Mouse (Mus musculus) testis, adult 2 months (tissue): ENCODE data around the gene Wdsub1. TPM values are rescaled to one million over a fixed set of nuclear protein-coding genes. Genes with fewer than 3 reads are reported as not detected.
A peak's percentile ranks its signal among the peaks of the same experiment; 100 is the strongest.

ENCODE experiments used
- H3K27ac ChIP-seq: fragments of 200-500 bp; 2 replicates; pipeline ENCODE4 v1.5.1; 2012; ENCODE audit warnings: low read depth, low read length; ENCODE audit not compliant: control insufficient read depth, insufficient read depth
- H3K27me3 ChIP-seq: fragments of 200-500 bp; 2 replicates; pipeline ENCODE4 v1.6.1; 2012; ENCODE audit warnings: mild to moderate bottlenecking, low read length, moderate library complexity; ENCODE audit not compliant: control insufficient read depth, insufficient read depth
- H3K36me3 ChIP-seq: fragments of 200-500 bp; 2 replicates; pipeline ENCODE4 v1.6.1; 2012; ENCODE audit warnings: mild to moderate bottlenecking, low read length; ENCODE audit not compliant: control insufficient read depth, insufficient read depth
- H3K4me1 ChIP-seq: fragments of 200-500 bp; 2 replicates; pipeline ENCODE4 v1.6.1; 2012; ENCODE audit warnings: low read length; ENCODE audit not compliant: control insufficient read depth, insufficient read depth
- H3K4me3 ChIP-seq: fragments of 200-500 bp; 2 replicates; pipeline ENCODE4 v1.5.1; 2012; ENCODE audit warnings: low read depth, mild to moderate bottlenecking, low read length, moderate library complexity, mixed read lengths; ENCODE audit not compliant: control insufficient read depth
- CTCF ChIP-seq: fragments of 200-500 bp; IDR thresholded peaks from 2 replicates; pipeline ENCODE4 v1.5.1; 2012; ENCODE audit warnings: low read depth, mild to moderate bottlenecking, inconsistent platforms, low read length, moderate library complexity; ENCODE audit not compliant: control insufficient read depth, insufficient read depth, insufficient replicate concordance
- POLR2A ChIP-seq: fragments of 200-500 bp; IDR thresholded peaks from 2 replicates; pipeline ENCODE4 v1.6.1; 2012; ENCODE audit warnings: low read depth, mild to moderate bottlenecking, inconsistent platforms, low read length, moderate library complexity; ENCODE audit not compliant: control insufficient read depth
- polyA plus RNA-seq: library from polyadenylated mRNA; depleted of rRNA; stranded (reverse); fragments of >200 nt; gene quantifications from 2 replicates; pipeline ENCODE4 v1.2.3, GENCODE M21; 2012

Wdsub1 gene
- polyA plus RNA-seq, 1 experiment = 33.5 TPM

DNA sequence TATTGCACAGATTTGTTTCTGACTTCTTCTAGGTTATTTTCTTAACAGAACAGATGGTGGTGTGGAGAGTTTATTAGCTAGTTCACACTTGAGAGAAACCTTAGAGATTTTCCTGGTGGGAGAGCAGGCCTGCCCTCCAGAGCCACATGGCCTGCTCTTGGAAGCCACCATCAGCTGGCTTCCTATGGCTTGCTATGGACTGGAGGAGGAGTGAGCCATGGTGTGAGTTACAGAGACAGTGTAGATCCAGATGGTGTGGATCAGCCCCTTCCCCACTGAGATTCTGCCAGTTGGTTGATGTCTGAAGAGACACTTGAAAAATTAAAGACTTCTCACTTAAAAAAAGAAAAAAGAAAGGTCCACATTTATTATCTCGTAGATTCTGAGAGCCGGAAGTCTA is 61.3 kb downstream of the Wdsub1 start:
- Histone ChIP-seq H3K36me3 (no peaks in the 10 kb centered on the region), H3K4me1 (no peaks in the 10 kb centered on the region), H3K27me3 (no peaks in the 10 kb centered on the region), H3K27ac (no peak overlapping the region), H3K4me3 (no peak overlapping the region)
- TF ChIP-seq CTCF = no peak
- TF ChIP-seq POLR2A = no peak

DNA sequence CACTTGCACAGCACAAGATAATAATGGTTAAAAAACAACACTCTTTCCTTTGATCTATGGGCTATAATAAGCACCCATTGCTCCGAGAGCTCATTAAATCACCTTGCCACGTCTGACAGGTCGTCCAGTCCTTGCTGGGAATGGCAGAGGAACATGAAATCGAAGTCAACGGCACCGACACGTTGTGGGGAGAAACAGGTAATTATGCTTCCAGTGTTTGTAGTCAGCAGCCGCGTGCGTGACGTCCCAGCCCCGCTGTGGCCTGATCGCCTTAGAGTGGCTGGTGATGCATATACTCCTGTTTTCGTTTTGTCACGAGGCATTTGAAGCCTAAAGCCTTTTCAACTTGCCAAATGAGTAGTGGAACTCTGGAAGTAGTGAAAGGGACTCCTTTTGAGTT is 62.3 kb downstream of the Wdsub1 start:
- no peak for TF ChIP-seq POLR2A
- no peak for TF ChIP-seq CTCF
- no peaks in the 10 kb centered on the region for H3K27me3 ChIP-seq
- no peaks in the 10 kb centered on the region for H3K4me1 ChIP-seq
- no peak overlapping the region for H3K27ac ChIP-seq
- no peaks in the 10 kb centered on the region for H3K36me3 ChIP-seq
- no peak overlapping the region for H3K4me3 ChIP-seq

DNA sequence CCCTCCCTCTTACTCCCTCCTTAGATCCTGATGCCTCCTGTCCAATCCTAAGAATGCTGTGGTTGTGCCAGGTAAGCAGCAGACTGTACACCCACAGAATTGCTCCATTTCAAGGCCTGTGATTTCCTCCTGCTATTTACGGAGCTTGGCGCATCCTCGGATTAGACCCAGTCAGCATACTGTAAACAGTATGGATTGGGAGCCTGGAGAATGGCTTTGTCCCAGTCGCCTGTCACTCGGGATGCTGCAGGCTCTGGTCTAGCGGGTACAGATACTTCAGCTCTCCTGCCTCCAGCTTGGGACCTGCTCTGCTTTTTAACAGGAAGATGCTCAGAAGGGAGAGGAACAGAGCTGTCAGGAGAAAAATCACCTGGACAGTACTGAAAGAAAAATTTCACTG is 63.0 kb downstream of the Wdsub1 start:
- TF ChIP-seq POLR2A = no peak
- no peak for TF ChIP-seq CTCF
- no peak overlapping the region for H3K4me3 ChIP-seq
- H3K4me1 ChIP-seq = no peaks in the 10 kb centered on the region
- no peak overlapping the region for H3K27ac ChIP-seq
- no peaks in the 10 kb centered on the region for H3K27me3 ChIP-seq
- H3K36me3 ChIP-seq = no peaks in the 10 kb centered on the region

DNA sequence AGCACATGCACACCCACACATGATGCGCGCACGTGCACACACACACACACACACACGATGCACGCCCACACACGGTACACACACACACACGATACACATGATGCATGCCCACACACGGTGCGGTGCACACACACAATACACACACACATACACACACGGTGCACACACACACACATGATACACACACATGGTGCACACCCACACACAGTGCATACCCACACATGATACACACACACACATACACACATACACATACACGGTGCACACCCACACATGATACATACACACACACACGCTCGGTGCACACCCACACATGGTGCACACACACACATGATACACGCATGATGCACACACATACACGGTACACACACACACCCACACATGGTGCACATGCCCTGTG is 63.7 kb downstream of the Wdsub1 start:
- H3K27ac ChIP-seq = no peak overlapping the region
- H3K4me3 ChIP-seq = no peak overlapping the region
- no peaks in the 10 kb centered on the region for H3K36me3 ChIP-seq
- TF ChIP-seq POLR2A (no peak; the same call in 1 of the 2 replicates), CTCF (peak; percentile 9; the same call in 1 of the 2 replicates)
- no peaks in the 10 kb centered on the region for H3K27me3 ChIP-seq
- H3K4me1 ChIP-seq = no peaks in the 10 kb centered on the region

DNA sequence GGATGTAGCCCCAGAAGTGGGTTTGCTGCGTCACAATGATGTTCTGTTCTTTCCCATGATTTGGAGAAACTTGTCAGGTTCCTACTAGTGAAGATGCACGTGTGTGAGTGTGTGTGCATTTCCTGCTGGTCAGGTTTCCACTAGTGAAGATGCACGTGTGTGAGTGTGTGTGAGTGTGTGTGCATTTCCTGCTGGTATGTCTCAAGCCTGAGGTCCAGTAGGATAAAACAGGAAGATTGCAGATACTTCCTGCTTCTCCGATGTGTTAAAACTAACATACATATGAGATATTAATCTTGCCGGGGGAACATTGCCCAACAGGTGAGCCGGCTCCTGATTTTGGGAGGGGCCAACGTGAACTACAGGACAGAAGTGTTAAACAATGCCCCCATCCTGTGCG is 67.4 kb downstream of the Wdsub1 start:
- H3K27ac ChIP-seq = no peak overlapping the region
- no peaks in the 10 kb centered on the region for H3K36me3 ChIP-seq
- no peak overlapping the region for H3K4me3 ChIP-seq
- no peaks in the 10 kb centered on the region for H3K4me1 ChIP-seq
- TF ChIP-seq POLR2A = no peak
- no peak for TF ChIP-seq CTCF
- H3K27me3 ChIP-seq = no peaks in the 10 kb centered on the region

DNA sequence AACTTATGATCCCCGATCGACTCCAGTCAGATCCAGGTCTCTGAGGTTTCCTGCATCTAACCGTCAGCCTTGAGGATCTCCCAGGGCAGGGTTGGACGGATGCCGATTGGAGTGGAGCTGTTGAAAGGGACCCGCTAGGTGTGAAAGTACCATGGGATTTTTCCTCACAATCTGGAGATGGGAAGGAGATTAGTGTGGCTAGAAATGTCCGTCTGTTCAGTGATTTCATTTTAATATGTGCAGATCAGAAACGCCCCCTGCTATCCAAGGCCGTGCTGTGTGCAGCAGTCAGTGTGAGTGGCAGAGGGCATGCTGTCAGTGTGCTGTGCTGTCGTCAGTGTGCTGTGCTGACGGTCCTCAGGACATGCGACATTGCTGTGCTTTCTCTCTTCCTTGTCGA is 68.9 kb downstream of the Wdsub1 start:
- H3K4me1 ChIP-seq = no peaks in the 10 kb centered on the region
- H3K27ac ChIP-seq = no peak overlapping the region
- no peak overlapping the region for H3K4me3 ChIP-seq
- H3K27me3 ChIP-seq = no peaks in the 10 kb centered on the region
- TF ChIP-seq POLR2A (no peak), CTCF (no peak)
- H3K36me3 ChIP-seq = no peaks in the 10 kb centered on the region

DNA sequence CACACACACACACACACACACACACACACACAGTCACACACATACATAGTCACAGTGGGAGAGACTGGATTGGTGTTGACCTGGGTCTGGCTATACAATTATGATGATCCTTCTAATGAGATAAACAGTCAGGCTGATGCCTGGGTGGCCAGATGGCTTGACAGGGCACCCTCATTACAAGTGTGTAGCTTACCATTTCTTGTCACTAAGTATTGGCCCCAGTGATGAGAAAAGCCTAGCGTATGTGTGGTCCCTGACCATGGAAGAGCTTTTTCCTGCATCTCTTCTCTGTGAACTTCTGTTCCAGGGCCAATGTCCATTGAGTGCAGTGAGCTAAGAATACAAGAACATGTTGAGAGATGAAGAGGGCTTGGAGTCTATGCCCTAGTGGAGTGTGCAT is 69.8 kb downstream of the Wdsub1 start:
- no peaks in the 10 kb centered on the region for H3K27me3 ChIP-seq
- H3K36me3 ChIP-seq = no peaks in the 10 kb centered on the region

GRCm38 (mm10) chr2:59811247-59811646 is 71.1 kb downstream of the Wdsub1 start:
- H3K4me1 ChIP-seq = no peaks in the 10 kb centered on the region
- H3K27ac ChIP-seq = no peak overlapping the region
- TF ChIP-seq CTCF (no peak), POLR2A (no peak)
- H3K27me3 ChIP-seq = no peaks in the 10 kb centered on the region
- H3K36me3 ChIP-seq = no peaks in the 10 kb centered on the region
- no peak overlapping the region for H3K4me3 ChIP-seq

More for the DNA sequence above, 69.8 kb downstream of the Wdsub1 start:
- H3K27ac ChIP-seq = no peak overlapping the region
- H3K4me3 ChIP-seq = no peak overlapping the region
- no peak for TF ChIP-seq CTCF
- TF ChIP-seq POLR2A = no peak
- no peaks in the 10 kb centered on the region for H3K4me1 ChIP-seq
